Mouse (Mus musculus): ENCODE results near the gene Cbr4.

Cbr4 gene

GRCm38 (mm10) chr8:61487597-61488156 is at the start of gene Cbr4:
Gene Cbr4 (plus strand): TSS chr8:61487734.
- DNase-seq (ENCODE audit: low spot score in 2 of 2), result peak; percentile 73 to 88

GRCm38 (mm10) chr8:61442988-61443387 is 44.5 kb upstream of the Cbr4 start:
- DNase-seq (ENCODE audit: low spot score in 2 of 2), result no peak

- no peak for DNase-seq (ENCODE audit: low spot score in 2 of 2)
Measured at GRCm38 (mm10) chr8:61444358-61444757, 43.2 kb upstream of the Cbr4 start.

- no peak for DNase-seq (ENCODE audit: low spot score in 2 of 2)
Measured at GRCm38 (mm10) chr8:61446329-61446728, 41.2 kb upstream of the Cbr4 start.

GRCm38 (mm10) chr8:61448100-61448499 is 39.4 kb upstream of the Cbr4 start:
- no peak for DNase-seq (ENCODE audit: low spot score in 2 of 2)

DNA sequence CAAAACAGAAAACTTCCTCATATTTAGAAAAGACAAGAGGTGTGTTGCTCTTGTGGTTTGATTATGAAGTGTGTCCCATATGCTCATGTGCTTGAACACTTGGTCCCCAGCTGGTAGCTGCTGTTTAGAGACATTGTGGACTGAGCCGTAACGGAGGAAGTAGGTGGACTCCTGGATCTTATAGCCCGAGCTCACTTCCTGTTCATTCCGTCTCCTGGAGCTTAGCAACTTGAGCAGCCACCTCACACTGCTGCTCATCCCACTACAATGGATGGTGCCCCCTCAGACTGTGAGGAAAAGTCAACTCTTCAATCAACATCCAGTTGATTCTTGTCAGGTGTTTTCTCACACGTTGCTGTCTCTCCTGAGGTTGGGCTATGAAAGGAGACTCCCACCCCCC is 38.7 kb upstream of the Cbr4 start:
- no peak for DNase-seq (ENCODE audit: low spot score in 2 of 2)

- no peak for DNase-seq (ENCODE audit: low spot score in 2 of 2)
Measured at GRCm38 (mm10) chr8:61450916-61451575, 36.5 kb upstream of the Cbr4 start.

- DNase-seq (ENCODE audit: low spot score in 2 of 2), result no peak
Measured at GRCm38 (mm10) chr8:61451721-61452337, 35.7 kb upstream of the Cbr4 start.

DNA sequence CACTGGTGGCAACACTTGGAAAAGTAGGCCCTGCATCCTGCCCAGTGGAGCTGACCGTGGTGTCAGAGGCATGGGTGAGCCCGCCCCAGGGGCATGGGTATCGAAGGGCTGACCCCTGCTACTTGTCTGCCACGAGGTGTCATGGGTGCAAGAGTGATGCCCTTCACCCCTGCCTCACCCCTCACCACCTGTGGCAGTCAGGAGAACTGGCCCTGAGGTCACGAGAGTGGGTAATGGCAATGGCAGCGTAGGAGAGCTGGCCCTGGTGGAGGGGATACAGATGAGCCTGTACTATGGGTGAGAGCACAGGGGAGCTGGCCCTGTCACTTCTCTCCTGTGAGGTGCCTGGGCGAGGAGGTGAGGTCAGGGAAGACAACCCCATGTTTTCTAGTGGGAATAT is 27.8 kb upstream of the Cbr4 start:
- no peak for DNase-seq (ENCODE audit: low spot score in 2 of 2)

- DNase-seq (ENCODE audit: low spot score in 2 of 2), result no peak
Measured at GRCm38 (mm10) chr8:61462221-61462620, 25.3 kb upstream of the Cbr4 start.

DNA sequence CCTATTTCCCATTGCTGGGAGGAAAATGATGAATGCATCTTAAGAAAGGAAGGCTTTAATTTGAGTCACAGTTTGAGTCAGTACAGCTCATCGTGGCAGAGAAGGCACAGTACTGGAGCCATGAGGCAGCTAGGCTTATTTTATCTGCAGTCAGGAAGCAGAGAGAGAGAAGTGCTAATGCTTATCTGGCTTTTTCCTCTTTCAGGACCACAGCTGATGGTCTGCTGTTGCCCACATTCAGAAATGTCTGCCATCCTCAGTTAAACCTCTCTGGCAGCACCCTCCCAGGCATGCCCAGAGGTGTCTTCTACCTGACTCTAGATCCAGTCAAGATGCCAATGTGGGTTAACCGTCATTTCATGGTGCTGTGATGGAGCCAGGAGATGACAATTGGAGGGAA is 23.1 kb upstream of the Cbr4 start:
- no peak for DNase-seq (ENCODE audit: low spot score in 2 of 2)

GRCm38 (mm10) chr8:61466696-61467552 is 20.6 kb upstream of the Cbr4 start:
- no peak for DNase-seq (ENCODE audit: low spot score in 2 of 2)

DNA sequence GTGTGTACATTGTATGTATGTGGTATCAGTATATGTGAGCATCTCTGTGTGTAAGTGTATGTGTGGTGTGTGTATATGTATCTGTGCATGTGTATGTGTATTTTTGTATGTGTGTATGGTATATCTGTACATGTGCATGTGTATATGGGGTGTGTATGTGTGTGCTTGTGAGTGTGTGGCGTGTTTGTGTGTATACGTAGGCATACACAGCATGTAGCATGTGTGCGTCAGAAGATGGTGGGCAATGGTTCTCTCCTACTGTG is 20.1 kb upstream of the Cbr4 start:
- DNase-seq (ENCODE audit: low spot score in 2 of 2), result no peak

- no peak for DNase-seq (ENCODE audit: low spot score in 2 of 2)
Measured at GRCm38 (mm10) chr8:61470213-61470612, 17.3 kb upstream of the Cbr4 start.

DNA sequence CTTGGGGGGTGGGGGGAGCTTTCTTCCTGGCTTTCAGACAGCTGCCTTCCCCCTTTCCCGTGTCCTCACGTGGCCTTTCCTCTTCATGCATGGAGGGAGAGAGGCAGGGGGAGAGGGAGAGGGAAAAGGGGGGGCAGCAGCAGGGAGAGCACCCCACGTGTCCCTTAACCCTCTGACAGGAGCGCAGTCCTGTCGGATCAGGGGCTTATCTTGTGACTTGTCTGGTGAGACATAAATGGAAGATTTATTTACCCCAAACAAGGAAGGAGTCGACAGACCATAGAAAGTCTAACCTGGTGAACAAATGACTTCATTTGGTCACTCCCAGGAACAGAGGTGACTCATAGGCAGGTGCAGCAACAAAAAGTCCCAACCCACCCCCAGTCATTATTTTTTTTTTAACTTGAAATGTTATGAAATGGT is 12.3 kb upstream of the Cbr4 start:
- no peak for DNase-seq (ENCODE audit: low spot score in 2 of 2)

DNA sequence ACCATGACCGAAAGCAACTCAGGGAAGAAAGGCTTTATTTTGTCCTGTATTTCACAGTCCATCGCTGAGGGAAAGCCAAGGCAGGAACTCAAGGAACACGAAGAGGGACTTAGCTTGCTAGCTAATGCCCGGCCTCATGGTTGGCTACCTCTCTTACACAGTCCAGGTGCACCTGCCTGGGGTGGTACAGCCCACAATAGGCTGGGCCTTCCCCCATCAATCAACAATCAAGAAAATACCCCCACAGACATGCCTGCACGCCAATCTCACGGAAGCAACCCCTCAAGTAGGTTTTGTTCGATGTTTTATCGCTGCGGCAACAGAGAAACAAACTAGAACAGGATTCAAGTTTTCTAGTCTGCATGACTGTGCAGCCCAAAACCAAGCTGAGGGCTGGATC is 11.4 kb upstream of the Cbr4 start:
- DNase-seq (ENCODE audit: low spot score in 2 of 2), result no peak

DNA sequence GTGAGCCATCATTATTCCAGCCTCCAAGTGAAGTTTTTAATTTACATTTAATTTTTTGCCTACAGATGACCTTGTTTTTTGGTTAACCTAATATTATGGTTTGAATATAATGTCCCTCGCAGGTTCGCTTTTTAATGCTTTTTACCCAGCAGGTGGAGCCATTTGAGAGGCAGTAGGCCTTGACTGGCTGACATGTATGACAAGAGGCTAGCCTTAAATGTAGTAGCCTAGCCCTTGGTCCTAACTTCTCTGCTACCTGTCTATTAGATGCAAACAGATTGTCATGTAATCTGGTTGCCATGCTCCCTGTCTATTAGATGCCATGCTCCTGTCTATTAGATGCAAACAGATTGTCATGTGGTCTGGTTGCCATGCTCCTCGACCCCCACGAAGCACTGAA is 9.4 kb upstream of the Cbr4 start:
- DNase-seq (ENCODE audit: low spot score in 2 of 2), result no peak

GRCm38 (mm10) chr8:61478793-61479192 is 8.7 kb upstream of the Cbr4 start:
- DNase-seq (ENCODE audit: low spot score in 2 of 2), result no peak

- peak in 1 of 2 experiments; percentile 60 for DNase-seq (ENCODE audit: low spot score in 2 of 2)
Measured at GRCm38 (mm10) chr8:61479506-61480214, 7.9 kb upstream of the Cbr4 start.

- no peak for DNase-seq (ENCODE audit: low spot score in 2 of 2)
Measured at GRCm38 (mm10) chr8:61480260-61480967, 7.1 kb upstream of the Cbr4 start.

DNA sequence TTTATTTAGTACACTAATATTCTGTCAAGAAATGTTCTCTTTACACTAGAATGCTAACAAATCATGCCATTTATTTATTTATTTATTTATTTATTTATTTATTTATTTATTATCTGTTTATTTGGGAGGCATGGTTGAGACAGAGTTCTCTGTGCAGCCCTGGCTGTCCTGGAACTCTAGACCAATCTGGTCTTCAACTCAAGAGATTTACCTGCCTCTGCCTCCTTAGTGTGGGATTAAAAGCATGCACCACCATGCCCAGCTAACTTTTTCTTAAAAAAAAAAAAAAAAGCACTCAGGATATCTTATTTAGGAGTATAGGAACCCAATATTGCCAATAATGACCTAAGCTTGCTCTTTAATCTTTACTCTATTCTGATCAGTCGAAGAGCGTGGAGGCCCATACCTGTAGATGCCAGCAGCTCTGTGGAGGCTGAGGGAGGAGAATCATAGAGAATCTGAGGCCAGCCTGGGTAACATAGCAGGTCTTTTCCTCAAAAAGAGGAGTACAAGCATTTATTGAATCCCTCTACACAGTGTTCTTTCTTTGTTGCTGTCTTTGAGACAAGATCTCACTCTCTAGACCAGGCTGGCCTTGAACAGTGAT is 508 bp upstream of the Cbr4 start:
- DNase-seq (ENCODE audit: low spot score in 2 of 2), result no peak

Measured in spleen, postnatal 10 days (tissue).